ENCODE assay signal across 8 mouse cellular contexts in genomic region chr7:84605704-84606292, GRCm38 (mm10). TPM values are rescaled to one million over a fixed set of nuclear protein-coding genes. Genes with fewer than 3 reads are reported as not detected.
DNase-seq lines count a peak whose midpoint lies in the region; ATAC-seq lines count a peak whose summit lies in the region.

No protein-coding gene starts in this region.

- 0 out of 2 replicates have a peak, but pooled peaks cover 3% of the 10 kb centered on the region for H3K4me1 ChIP-seq in intestine, embryonic 15.5 days (replicated peaks)
- peaks cover 20% of the 10 kb centered on the region for H3K4me1 ChIP-seq in megakaryocyte, embryonic 14.5 days

- no peaks in the 10 kb centered on the region for H3K9me3 ChIP-seq in intestine, embryonic 15.5 days
- H3K9me3 ChIP-seq in megakaryocyte, embryonic 14.5 days, result no peaks in the 10 kb centered on the region

- no peaks in the 10 kb centered on the region for H3K36me3 ChIP-seq in intestine, embryonic 15.5 days
- no peaks in the 10 kb centered on the region for H3K36me3 ChIP-seq in megakaryocyte, embryonic 14.5 days (replicated peaks; ENCODE audit: low read length)

- ATAC-seq in intestine, embryonic 15.5 days, result peak; percentile 93

- peak overlapping the region; percentile 92 for H3K4me2 ChIP-seq in intestine, embryonic 15.5 days (replicated peaks)

- under 1% methylated on average over 36 of the region's 36 CpGs for WGBS in intestine, embryonic 15.5 days

- no peak overlapping the region for H3K27ac ChIP-seq in intestine, embryonic 15.5 days

- H3K4me3 ChIP-seq in intestine, embryonic 15.5 days (replicated peaks), result peak overlapping the region; percentile 58
- peak overlapping the region; percentile 89 for H3K4me3 ChIP-seq in megakaryocyte, embryonic 14.5 days (replicated peaks)

- H3K9ac ChIP-seq in intestine, embryonic 15.5 days, result peak overlapping the region; percentile 40

- no peaks in the 10 kb centered on the region for H3K27me3 ChIP-seq in intestine, embryonic 15.5 days (replicated peaks)
- no peaks in the 10 kb centered on the region for H3K27me3 ChIP-seq in megakaryocyte, embryonic 14.5 days (replicated peaks)

- peak; percentile 92 to 98 for DNase-seq in adrenal gland, adult (ENCODE audit: inconsistent age in 2 of 2, low spot score in 1 of 2)
- peak; percentile 37 for DNase-seq in embryo, embryonic 11 days
- DNase-seq in gastrocnemius, postnatal 36 days, result peak; percentile 78 to 79
- peak; percentile 62 to 90 for DNase-seq in left cerebral cortex, postnatal 10 days (ENCODE audit: extremely low spot score in 1 of 2, low spot score in 2 of 2)
- peak; percentile 74 for DNase-seq in right cerebral cortex, postnatal 25 days
- DNase-seq in urinary bladder, postnatal 36 days (ENCODE audit: low spot score in 2 of 2), result peak; percentile 80 to 90

- intact Hi-C loops in gastrocnemius, postnatal 36 days (cut with DNase I), result no loop called here
- intact Hi-C loops in left cerebral cortex, postnatal 10 days (cut with DNase I), result loop anchor here (5.0 kb wide), 1 partner anchor 87 kb away; no protein-coding TSS in a partner anchor

RNA-seq across cellular contexts. Expression of gene Fah, which starts 0.7 kb away (rescaled TPM):
- 1 to 10 TPM; 1.3 to 2.0 TPM for total RNA-seq in gastrocnemius, postnatal 36 days (2021)
- 12.4 and 14.2 TPM in 2 replicates for polyA plus RNA-seq in intestine, embryonic 15.5 days (2015; fragmentation: Nextera tagmentation; extraction: Ambion mirVana)
- total RNA-seq in left cerebral cortex, postnatal 10 days (2021), result 10 to 100 TPM; 14.9 to 17.0 TPM
- polyA plus RNA-seq in megakaryocyte, embryonic 14.5 days (2012; ENCODE audit: insufficient read depth, low replicate concordance), result 4.0 and 10.3 TPM in 2 replicates

Comparison
In these comparisons a context has a peak if more than half of its experiments do, and no peak if none do; other contexts are left out.
1. DNase-seq: peak in every context shown above with its lines; median percentile 95 in adrenal gland, adult; 85 in urinary bladder, postnatal 36 days; 78 in gastrocnemius, postnatal 36 days; 76 in left cerebral cortex, postnatal 10 days; 74 in right cerebral cortex, postnatal 25 days; 37 in embryo, embryonic 11 days.
2. RNA of gene Fah, which starts 0.7 kb away (total RNA-seq): 14.9 to 17.0 TPM in left cerebral cortex, postnatal 10 days; 1.3 to 2.0 TPM in gastrocnemius, postnatal 36 days; every median in the first group is over 4 times any median in the second.